Mouse (Mus musculus) heart, postnatal 0 days (tissue): ENCODE data around the gene Rbbp4. TPM values are rescaled to one million over a fixed set of nuclear protein-coding genes. Genes with fewer than 3 reads are reported as not detected.

Source experiments
- ATAC-seq: fragments of 200-750 bp; cut with Nextera tagmentation; 2 replicates; pipeline ENCODE4 v1.8.0; 2017; ENCODE audit warnings: low read depth, moderate number of reproducible peaks, moderate library complexity; ENCODE audit not compliant: insufficient read depth
- DNase-seq: peaks from one replicate; pipeline ENCODE4 v3.0.0-alpha.2; 2016; ENCODE audit warnings: low spot score
- H3K27ac ChIP-seq: fragments of 300-500 bp; sonication (generic); 2 replicates; pipeline ENCODE4 v1.5.1; 2014; ENCODE audit warnings: low read depth, mild to moderate bottlenecking
- H3K27me3 ChIP-seq: fragments of 300-500 bp; sonication (generic); 2 replicates; pipeline ENCODE4 v1.6.1; 2014; ENCODE audit warnings: low read length, mixed read lengths; ENCODE audit not compliant: control insufficient read depth, insufficient read depth
- H3K36me3 ChIP-seq: fragments of 300-500 bp; sonication (generic); replicated peaks from 2 replicates; pipeline ENCODE4 v1.6.1; 2014; ENCODE audit warnings: low read length, mixed read lengths; ENCODE audit not compliant: control insufficient read depth, insufficient read depth
- H3K4me1 ChIP-seq: fragments of 300-500 bp; sonication (generic); 2 replicates; pipeline ENCODE4 v1.6.1; 2014; ENCODE audit warnings: antibody characterized with exemption; ENCODE audit not compliant: control insufficient read depth, insufficient read depth
- H3K4me2 ChIP-seq: fragments of 300-500 bp; sonication (generic); 2 replicates; pipeline ENCODE4 v1.6.1; 2014; ENCODE audit warnings: low read depth, mild to moderate bottlenecking, low read length, moderate library complexity
- H3K4me3 ChIP-seq: fragments of 300-500 bp; sonication (generic); 2 replicates; pipeline ENCODE4 v1.5.1; 2014; ENCODE audit warnings: low read depth, low read length
- H3K9ac ChIP-seq: fragments of 300-500 bp; sonication (generic); replicated peaks from 2 replicates; pipeline ENCODE4 v1.6.1; 2014; ENCODE audit warnings: low read depth, low read length, mixed read lengths
- H3K9me3 ChIP-seq: fragments of 300-500 bp; sonication (generic); replicated peaks from 2 replicates; pipeline ENCODE4 v1.6.1; 2016; ENCODE audit warnings: low read length; ENCODE audit not compliant: control insufficient read depth
- CTCF ChIP-seq: IDR thresholded peaks from 2 replicates; pipeline ENCODE4 v1.5.1; 2016; ENCODE audit warnings: antibody characterized with exemption, control low read depth, low read depth
- EP300 ChIP-seq: IDR thresholded peaks from 2 replicates; pipeline ENCODE4 v1.6.1; 2016; ENCODE audit warnings: antibody characterized with exemption, low read depth
- WGBS: fragments of 180-500 bp; shearing (Covaris S2); extraction: QIAGEN DNeasy Blood & Tissue Kit; methylation state at CpG from one replicate; pipeline ENCODE4 v1.1.7; 2014; 5-methylcytosine and 5-hydroxymethylcytosine counted together
- polyA plus RNA-seq: library from polyadenylated mRNA; unstranded; fragments of >200 nt; fragmentation: Nextera tagmentation; extraction: Ambion mirVana; gene quantifications from 2 replicates; pipeline ENCODE4 v1.2.1, GENCODE M21; 2015
- total RNA-seq: library from RNA; depleted of rRNA; stranded (reverse); fragments of >200 nt; gene quantifications from 2 replicates; pipeline ENCODE4 v1.2.3, GENCODE M21; 2014; ENCODE audit warnings: low replicate concordance

The Rbbp4 gene
- total and polyA plus RNA-seq, 2 experiments from 2014 or later: 97.3 to 222 TPM

GRCm38 (mm10) chr4:129375000-129375399 lies 39.8 kb upstream of the Rbbp4 start:
- Histone ChIP-seq H3K27me3 (no peaks in the 10 kb centered on the region), H3K9me3 (no peaks in the 10 kb centered on the region), H3K27ac (no peak overlapping the region), H3K4me3 (no peak overlapping the region), H3K4me1 (no peaks in the 10 kb centered on the region), H3K9ac (no peak overlapping the region), H3K36me3 (no peaks in the 10 kb centered on the region), H3K4me2 (no peak overlapping the region)
- DNase-seq (no peak), ATAC-seq (no peak)
- 65% methylated on average over 6 of the region's 6 CpGs for WGBS
- no peak for TF ChIP-seq CTCF
- TF ChIP-seq EP300: no peak

DNA sequence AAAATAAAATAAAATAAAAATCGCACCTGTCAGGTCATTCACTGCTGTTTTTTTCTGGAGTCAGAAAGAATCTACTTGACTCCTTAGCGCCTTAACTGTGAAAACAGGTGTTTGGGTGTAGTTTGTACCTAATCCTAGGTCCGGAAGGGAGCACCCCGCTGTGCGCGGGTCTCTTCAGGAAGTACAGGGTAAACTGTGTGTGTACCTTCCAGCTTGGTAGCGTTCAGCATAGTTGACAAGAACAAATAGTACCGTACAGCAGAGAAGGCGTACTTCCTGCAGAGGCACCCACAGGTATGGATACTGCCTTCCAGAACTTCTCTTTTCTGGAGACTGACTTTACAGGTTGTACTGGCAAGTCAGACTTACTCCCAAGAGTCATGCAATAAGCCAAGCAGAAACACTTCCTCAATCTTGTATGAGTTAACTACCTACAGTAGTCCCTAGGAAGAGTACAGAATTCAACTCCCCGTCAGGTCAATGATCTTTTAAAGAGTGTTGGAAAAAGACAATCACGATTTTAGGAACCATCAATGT lies 39.1 kb upstream of the Rbbp4 start:
- Histone ChIP-seq H3K27ac (no peak overlapping the region), H3K4me1 (no peaks in the 10 kb centered on the region), H3K9me3 (no peaks in the 10 kb centered on the region), H3K9ac (no peak overlapping the region), H3K27me3 (no peaks in the 10 kb centered on the region), H3K4me2 (no peak overlapping the region), H3K4me3 (no peak overlapping the region), H3K36me3 (no peaks in the 10 kb centered on the region)
- no peak for ATAC-seq
- DNase-seq: no peak
- WGBS: 68% methylated on average over 11 of the region's 11 CpGs
- no peak for TF ChIP-seq CTCF
- no peak for TF ChIP-seq EP300

DNA sequence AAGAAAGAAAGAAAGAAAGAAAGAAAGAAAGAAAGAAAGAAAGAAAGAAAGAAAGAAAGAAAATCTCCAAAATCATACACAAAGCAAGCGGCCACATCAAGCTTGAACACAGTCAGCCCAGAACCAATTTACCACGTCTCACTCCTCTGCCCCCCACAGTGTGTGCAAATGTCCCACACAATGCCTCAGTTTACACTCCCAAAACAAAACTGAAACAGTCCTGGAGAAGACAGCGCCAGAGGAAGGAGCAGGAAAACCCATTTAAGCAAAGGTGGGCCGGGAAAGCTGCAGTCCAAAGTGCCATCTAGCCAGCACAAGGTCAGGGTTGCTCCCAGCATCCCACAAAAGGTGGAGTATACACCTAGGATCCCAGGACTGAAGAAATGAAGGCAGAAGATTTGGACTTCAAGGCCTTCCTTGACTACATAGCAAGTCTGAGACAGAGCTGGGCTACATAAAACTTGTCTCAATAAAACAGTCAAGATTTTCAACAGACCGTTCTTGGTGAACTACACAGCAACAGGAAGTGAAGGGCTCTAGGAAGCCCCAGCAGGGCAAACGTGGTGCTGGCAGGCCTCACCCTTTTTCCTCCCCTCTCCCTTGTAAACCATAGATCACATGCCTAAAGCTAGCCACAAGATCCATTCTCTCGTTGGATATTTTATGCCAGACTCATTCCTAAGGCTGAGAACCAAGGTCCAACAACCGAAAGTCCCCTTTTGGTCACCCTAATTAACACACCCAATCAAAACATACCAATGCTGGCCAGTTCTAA lies 38.2 kb upstream of the Rbbp4 start:
- H3K9ac ChIP-seq: no peak overlapping the region

DNA sequence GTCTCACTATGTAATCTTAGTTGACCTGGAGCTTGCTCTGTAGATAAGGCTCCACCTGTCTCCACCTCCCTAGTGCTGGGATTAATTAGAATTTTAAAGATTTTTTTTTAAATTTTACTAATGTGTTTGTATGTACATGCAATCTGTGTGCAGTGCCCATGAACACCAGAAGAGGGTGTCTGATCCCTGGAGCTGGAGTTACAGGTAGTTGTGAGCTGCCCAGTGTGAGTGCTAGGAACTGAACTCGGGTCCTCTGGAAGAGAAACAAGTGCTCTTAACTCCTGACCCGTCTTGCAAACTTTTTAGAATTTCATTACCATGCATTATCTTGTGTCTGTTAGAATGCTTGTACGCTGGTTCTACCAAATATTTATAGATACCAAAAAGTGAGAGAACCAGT lies 36.2 kb upstream of the Rbbp4 start:
- Histone ChIP-seq H3K36me3 (peaks cover 13% of the 10 kb centered on the region; the same call in 1 of the 2 replicates), H3K4me1 (no peaks in the 10 kb centered on the region), H3K27ac (no peak overlapping the region), H3K9ac (no peak overlapping the region), H3K4me3 (no peak overlapping the region), H3K27me3 (no peaks in the 10 kb centered on the region), H3K4me2 (no peak overlapping the region), H3K9me3 (no peaks in the 10 kb centered on the region)
- no peak for ATAC-seq
- TF ChIP-seq EP300 (no peak), CTCF (no peak)
- no peak for DNase-seq
- 93% methylated on average over 3 of the region's 3 CpGs for WGBS

More for the DNA sequence above, 38.2 kb upstream of the Rbbp4 start:
- Histone ChIP-seq H3K36me3 (peaks cover 5% of the 10 kb centered on the region; the same call in 1 of the 2 replicates), H3K4me2 (no peak overlapping the region), H3K4me1 (no peaks in the 10 kb centered on the region), H3K9me3 (no peaks in the 10 kb centered on the region), H3K4me3 (no peak overlapping the region), H3K27me3 (no peaks in the 10 kb centered on the region), H3K27ac (no peak overlapping the region)
- 61% methylated on average over 8 of the region's 8 CpGs for WGBS
- DNase-seq (no peak), ATAC-seq (no peak)
- TF ChIP-seq EP300: no peak
- no peak for TF ChIP-seq CTCF

GRCm38 (mm10) chr4:129365224-129365623 lies 30.1 kb upstream of the Rbbp4 start:
- Histone ChIP-seq H3K9me3 (no peaks in the 10 kb centered on the region), H3K4me2 (no peak overlapping the region), H3K36me3 (peaks cover 16% of the 10 kb centered on the region), H3K4me1 (no peaks in the 10 kb centered on the region), H3K27ac (no peak overlapping the region), H3K4me3 (no peak overlapping the region), H3K9ac (no peak overlapping the region), H3K27me3 (no peaks in the 10 kb centered on the region)
- no peak for ATAC-seq
- no peak for TF ChIP-seq CTCF
- TF ChIP-seq EP300: no peak
- WGBS: 85% methylated on average over 5 of the region's 5 CpGs
- DNase-seq: no peak
